Mouse (Mus musculus) embryonic fibroblast, embryonic 13.5 days (primary cell): ENCODE results near the gene Usp13.

Experiments used
- CTCF ChIP-seq: IDR thresholded peaks from 2 replicates; pipeline ENCODE4 v1.5.1; 2011; ENCODE audit warnings: mild to moderate bottlenecking, control low read depth, low read length, moderate library complexity, borderline replicate concordance; ENCODE audit not compliant: insufficient read depth
- POLR2A ChIP-seq: IDR thresholded peaks from 2 replicates; pipeline ENCODE4 v1.6.1; 2011; ENCODE audit warnings: low read depth, mild to moderate bottlenecking, control low read depth, low read length, moderate library complexity

DNA sequence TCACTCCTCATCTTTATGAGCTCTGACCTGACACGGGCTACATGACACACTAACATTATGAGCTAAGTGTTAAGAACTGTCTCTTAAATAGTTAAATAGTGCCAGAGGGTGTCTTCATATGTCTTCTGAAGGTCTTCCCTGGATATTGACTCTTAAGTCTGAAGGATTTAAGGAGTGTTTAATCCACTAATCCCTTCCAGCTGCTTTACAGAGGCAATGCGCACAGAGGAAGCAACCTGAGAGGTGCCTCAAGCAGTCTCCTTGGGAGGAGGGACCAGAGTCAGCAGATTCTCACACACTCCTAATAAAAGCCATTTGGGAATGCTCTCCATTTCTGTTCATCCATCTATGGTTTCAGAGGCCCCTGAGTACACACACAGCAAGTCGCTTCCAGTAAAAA, 167.8 kb downstream of the Usp13 start:
- TF ChIP-seq POLR2A (no peak), CTCF (no peak)
